ENCODE assay signal across 24 mouse cellular contexts in genomic region chr11:31524708-31525107, GRCm38 (mm10).
DNase-seq lines count a peak whose midpoint lies in the region; ATAC-seq and TF ChIP-seq lines count a peak whose summit lies in the region.
"Had no signal": no experiment of that assay in that cellular context is flagged by ENCODE, and none has a peak within 500 bp of the region (broad histone marks: within the 10 kb centered on the region; RNA-seq: fewer than 3 reads in every experiment).

No protein-coding gene starts in this region.

- ATAC-seq in liver, postnatal 0 days, result no peak
- ATAC-seq: forebrain, embryonic 15.5 days; hindbrain, postnatal 0 days; inflammation-experienced regulatory T-cells, adult 6 months had no signal

- H3K36me3 ChIP-seq in heart, adult 2 months (ENCODE audit: control insufficient read depth, insufficient read depth, low read length), result no peaks in the 10 kb centered on the region; the same call in 1 of the 2 replicates
- no peaks in the 10 kb centered on the region for H3K36me3 ChIP-seq in liver, postnatal 0 days (replicated peaks; ENCODE audit: insufficient read depth, low read length)
- H3K36me3 ChIP-seq in embryonic facial prominence, embryonic 10.5 days (replicated peaks), result no peaks in the 10 kb centered on the region
- H3K36me3 ChIP-seq: embryonic facial prominence, embryonic 13.5 days; forebrain, embryonic 12.5 days; forebrain, embryonic 15.5 days; heart, embryonic 12.5 days; heart, embryonic 15.5 days had no signal

- peak; percentile 77 for DNase-seq in heart, adult 11 months
- DNase-seq in heart, adult 2 months, result no peak
- peak; percentile 5 for DNase-seq in liver, postnatal 0 days
- DNase-seq in liver, result no peak
- peak; percentile 4 for DNase-seq in embryonic facial prominence, embryonic 10.5 days (ENCODE audit: low spot score)
- no peak for DNase-seq in layer of hippocampus, postnatal 25 days (ENCODE audit: extremely low spot score in 1 of 2, low spot score in 1 of 2)
- DNase-seq: adrenal gland, adult 2 months; adrenal gland, postnatal 14 days; cerebellum, adult 11 months; cerebellum, adult 2 months; cerebellum, adult 9-11 months; cerebellum, postnatal 25 days; gastrocnemius, postnatal 25 days; heart, postnatal 14 days; heart, postnatal 4 days had no signal

- H3K4me2 ChIP-seq in liver, postnatal 0 days (ENCODE audit: low read depth, low read length), result no peak overlapping the region
- H3K4me2 ChIP-seq: embryonic facial prominence, embryonic 13.5 days; forebrain, embryonic 12.5 days; forebrain, embryonic 15.5 days; heart, embryonic 12.5 days; heart, embryonic 15.5 days; hindbrain, embryonic 14.5 days had no signal

- TF ChIP-seq EP300 in heart, adult 2 months (IDR thresholded peaks at IDR 0.05; ENCODE audit: insufficient read depth, low read depth, low read length), result no peak
- TF ChIP-seq EP300 in liver, postnatal 0 days (IDR thresholded peaks at IDR 0.05; ENCODE audit: low read depth), result no peak

- no peaks in the 10 kb centered on the region for H3K27me3 ChIP-seq in heart, adult 2 months (ENCODE audit: control insufficient read depth, insufficient read depth, low read length)
- H3K27me3 ChIP-seq in liver, postnatal 0 days (ENCODE audit: insufficient read depth, low read length), result no peaks in the 10 kb centered on the region
- H3K27me3 ChIP-seq in embryonic facial prominence, embryonic 10.5 days (replicated peaks; ENCODE audit: low read depth, poor library complexity, severe bottlenecking), result no peaks in the 10 kb centered on the region
- H3K27me3 ChIP-seq: embryonic facial prominence, embryonic 13.5 days; forebrain, embryonic 12.5 days; forebrain, embryonic 15.5 days; heart, embryonic 12.5 days; heart, embryonic 15.5 days had no signal

- no peak overlapping the region for H3K9ac ChIP-seq in heart, adult 2 months (ENCODE audit: low read depth, low read length)
- no peak overlapping the region for H3K9ac ChIP-seq in liver, postnatal 0 days (replicated peaks)
- H3K9ac ChIP-seq: embryonic facial prominence, embryonic 13.5 days; forebrain, embryonic 12.5 days; forebrain, embryonic 15.5 days; heart, embryonic 12.5 days; heart, embryonic 15.5 days; hindbrain, embryonic 14.5 days had no signal

- no peak for TF ChIP-seq POLR2A in heart, adult 2 months (IDR thresholded peaks at IDR 0.05; ENCODE audit: insufficient read depth, low read depth, low read length)

- no peaks in the 10 kb centered on the region for H3K79me2 ChIP-seq in heart, adult 2 months (replicated peaks; ENCODE audit: control insufficient read depth, insufficient read depth, low read length)

- no peak overlapping the region for H3K27ac ChIP-seq in heart, adult 2 months
- no peak overlapping the region for H3K27ac ChIP-seq in liver, postnatal 0 days (ENCODE audit: low read depth)
- no peak overlapping the region for H3K27ac ChIP-seq in embryonic facial prominence, embryonic 10.5 days (replicated peaks)
- H3K27ac ChIP-seq: embryonic facial prominence, embryonic 13.5 days; forebrain, embryonic 12.5 days; forebrain, embryonic 15.5 days; heart, embryonic 15.5 days; hindbrain, embryonic 14.5 days; hindbrain, postnatal 0 days had no signal

- TF ChIP-seq CTCF in heart, adult 2 months (IDR thresholded peaks at IDR 0.05), result no peak
- TF ChIP-seq CTCF in liver, postnatal 0 days (IDR thresholded peaks at IDR 0.05; ENCODE audit: low read depth), result no peak

- H3K4me1 ChIP-seq in heart, adult 2 months (ENCODE audit: control insufficient read depth, insufficient read depth, low read length), result peaks cover 4% of the 10 kb centered on the region; the same call in 1 of the 2 replicates
- H3K4me1 ChIP-seq in liver, postnatal 0 days (ENCODE audit: insufficient read depth), result no peaks in the 10 kb centered on the region
- no peaks in the 10 kb centered on the region for H3K4me1 ChIP-seq in embryonic facial prominence, embryonic 10.5 days
- H3K4me1 ChIP-seq: embryonic facial prominence, embryonic 13.5 days; forebrain, embryonic 12.5 days; forebrain, embryonic 15.5 days had no signal

- H3K4me3 ChIP-seq in heart, adult 2 months, result no peak overlapping the region
- no peak overlapping the region for H3K4me3 ChIP-seq in liver, postnatal 0 days (ENCODE audit: low read depth, low read length)
- H3K4me3 ChIP-seq in embryonic facial prominence, embryonic 10.5 days, result no peak overlapping the region
- H3K4me3 ChIP-seq: embryonic facial prominence, embryonic 13.5 days; erythroblast, embryonic 14.5 days; forebrain, embryonic 12.5 days; forebrain, embryonic 15.5 days; heart, embryonic 12.5 days; heart, embryonic 15.5 days had no signal

- intact Hi-C loops in heart, adult 2 months (cut with DNase I), result no loop called here

- no peaks in the 10 kb centered on the region for H3K9me3 ChIP-seq in liver, postnatal 0 days (ENCODE audit: low read length)
- no peaks in the 10 kb centered on the region for H3K9me3 ChIP-seq in embryonic facial prominence, embryonic 10.5 days
- H3K9me3 ChIP-seq: embryonic facial prominence, embryonic 13.5 days; forebrain, embryonic 12.5 days; forebrain, embryonic 15.5 days; heart, embryonic 12.5 days; heart, embryonic 15.5 days had no signal

- whole genome bisulfite sequencing in heart, adult 2 months, result 90% methylated on average over 2 of the region's 2 CpGs
- WGBS in liver, postnatal 0 days (ENCODE audit: insufficient replicate concordance), result 60% methylated on average over 2 of the region's 2 CpGs
- 80% methylated on average over 2 of the region's 2 CpGs for WGBS in embryonic facial prominence, embryonic 10.5 days

Comparison
In these comparisons a context has a peak if more than half of its experiments do, and no peak if none do; other contexts are left out.
1. DNase-seq: peak in heart, adult 11 months (single experiment), liver, postnatal 0 days (single experiment) and embryonic facial prominence, embryonic 10.5 days (single experiment); none in heart, adult 2 months (0 of 2), liver (single experiment) and layer of hippocampus, postnatal 25 days (0 of 2).